Mouse (Mus musculus): ENCODE results near the gene Zfp524. TPM values are rescaled to one million over a fixed set of nuclear protein-coding genes. Genes with fewer than 3 reads are reported as not detected.

Zfp524 gene
- total and polyA plus RNA-seq, 2 experiments from 2014 or later = 3.5 to 7.3 TPM

DNA sequence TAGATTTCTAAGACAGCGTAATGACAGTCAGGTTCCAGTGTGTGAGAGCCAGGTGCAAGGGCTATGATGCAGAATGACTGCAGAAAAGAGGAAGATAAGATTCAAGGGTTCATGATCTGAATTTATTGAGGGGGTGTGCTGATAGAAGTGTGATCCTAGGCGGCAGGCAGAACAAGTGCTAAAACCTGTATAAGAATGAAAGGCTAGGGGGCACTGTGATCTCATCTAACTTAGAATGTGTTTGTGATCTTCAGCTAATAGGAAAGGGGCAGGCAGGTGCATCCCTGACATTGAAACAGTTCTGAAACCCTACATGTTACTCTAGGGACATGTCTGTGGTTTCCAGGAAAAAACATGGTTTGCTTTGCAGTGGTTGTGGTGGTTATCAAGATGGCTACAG lies 31.9 kb downstream of the Zfp524 start:
- H3K36me3 ChIP-seq (ENCODE audit: insufficient read depth, low read length) = no peaks in the 10 kb centered on the region
- H3K27me3 ChIP-seq (ENCODE audit: insufficient read depth, low read length) = no peaks in the 10 kb centered on the region
- DNase-seq (ENCODE audit: low spot score) (no peak), ATAC-seq (ENCODE audit: low FRiP score) (no peak)
- WGBS = 72% methylated on average over 2 of the region's 2 CpGs
- no peak overlapping the region for H3K4me3 ChIP-seq (ENCODE audit: low read depth, low read length)
- no peaks in the 10 kb centered on the region for H3K9me3 ChIP-seq (ENCODE audit: low read length)
- peak; percentile 40 for TF ChIP-seq CTCF (IDR thresholded peaks at IDR 0.05)
- peaks cover 3% of the 10 kb centered on the region; the same call in 1 of the 2 replicates for H3K4me1 ChIP-seq (ENCODE audit: insufficient read depth, low read length)
- no peak overlapping the region for H3K27ac ChIP-seq (ENCODE audit: low read depth, low read length)
- H3K9ac ChIP-seq (replicated peaks; ENCODE audit: low read length, poor library complexity, severe bottlenecking) = no peak overlapping the region
- H3K4me2 ChIP-seq (ENCODE audit: low read depth, low read length, poor library complexity, severe bottlenecking) = no peak overlapping the region

DNA sequence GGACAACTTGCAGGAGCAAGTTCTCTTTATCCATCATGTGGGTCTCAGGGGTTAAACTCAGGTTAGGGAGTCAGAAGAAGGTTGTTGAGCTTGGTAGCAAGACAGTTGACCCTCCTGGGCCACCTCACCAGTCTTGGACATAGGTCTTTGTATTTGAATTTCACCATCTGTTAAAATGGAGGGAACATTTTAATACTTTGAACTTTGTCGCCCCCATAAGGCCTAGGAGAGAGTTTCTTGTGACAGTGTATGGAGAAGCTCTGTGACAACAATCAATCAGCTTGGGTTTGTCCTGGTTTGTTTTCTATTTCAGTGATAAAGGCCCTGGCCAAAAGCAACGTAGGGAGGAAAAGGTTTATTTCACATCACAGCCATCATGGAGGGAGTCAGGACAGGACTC lies 33.1 kb downstream of the Zfp524 start:
- H3K4me3 ChIP-seq (ENCODE audit: low read depth, low read length) = no peak overlapping the region
- peaks cover 3% of the 10 kb centered on the region; the same call in 1 of the 2 replicates for H3K4me1 ChIP-seq (ENCODE audit: insufficient read depth, low read length)
- H3K27ac ChIP-seq (ENCODE audit: low read depth, low read length) = no peak overlapping the region
- DNase-seq (ENCODE audit: low spot score) = peak; percentile 59
- H3K9ac ChIP-seq (replicated peaks; ENCODE audit: low read length, poor library complexity, severe bottlenecking) = no peak overlapping the region
- ATAC-seq (ENCODE audit: low FRiP score) = no peak
- H3K27me3 ChIP-seq (ENCODE audit: insufficient read depth, low read length) = no peaks in the 10 kb centered on the region
- H3K4me2 ChIP-seq (ENCODE audit: low read depth, low read length, poor library complexity, severe bottlenecking) = no peak overlapping the region
- peak; percentile 58 for TF ChIP-seq CTCF (IDR thresholded peaks at IDR 0.05)
- H3K36me3 ChIP-seq (ENCODE audit: insufficient read depth, low read length) = no peaks in the 10 kb centered on the region
- no peaks in the 10 kb centered on the region for H3K9me3 ChIP-seq (ENCODE audit: low read length)
- 28% methylated on average over 2 of the region's 2 CpGs for WGBS

DNA sequence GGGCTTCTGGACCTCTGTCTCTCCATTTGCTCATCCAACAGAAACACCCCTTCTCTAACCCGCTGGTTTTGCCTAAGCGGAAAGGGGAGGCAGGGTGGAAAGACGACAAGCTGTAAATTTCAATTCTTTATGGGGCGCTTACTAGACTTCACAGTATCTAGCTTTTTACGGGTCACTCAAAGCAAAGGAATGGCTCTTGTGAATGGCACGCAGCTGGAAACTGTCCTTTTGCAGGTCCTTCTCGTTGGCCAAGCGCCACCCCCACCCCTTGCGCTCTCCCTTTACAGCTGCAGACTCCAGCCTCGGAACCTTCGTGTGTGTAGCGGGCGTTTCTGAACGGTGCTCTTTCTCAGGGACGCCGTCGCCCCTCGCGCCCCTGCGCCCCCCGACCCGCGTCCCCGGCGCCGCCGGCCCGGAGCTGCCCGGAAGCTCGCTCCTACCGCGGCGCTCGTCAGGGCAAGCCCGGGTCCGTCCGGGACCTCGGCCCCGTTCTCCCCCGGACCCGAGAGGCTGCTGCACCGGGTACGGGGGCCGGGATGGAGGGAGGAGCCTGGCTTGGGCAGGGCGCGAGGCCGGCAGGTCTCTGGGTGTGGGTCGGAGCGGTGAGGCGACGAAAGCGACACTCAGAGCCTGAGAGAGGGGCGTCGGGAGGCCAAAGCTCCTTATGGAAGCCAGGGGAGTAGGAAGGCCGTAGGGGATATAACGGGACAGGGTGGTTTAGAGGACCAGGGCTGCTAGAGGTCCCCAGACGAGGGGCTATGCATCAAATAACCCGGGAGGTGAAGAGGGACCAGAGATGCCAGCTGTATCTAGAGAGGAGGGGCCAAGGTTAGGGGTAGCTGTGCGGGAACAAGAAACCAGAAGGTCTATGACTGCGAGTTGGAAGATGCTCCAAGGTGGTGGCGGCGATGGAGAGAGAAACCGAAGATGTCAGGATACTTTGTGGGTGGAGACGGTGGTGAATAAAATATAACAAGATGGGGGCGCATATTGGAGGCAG lies 37.3 kb downstream of the Zfp524 start, which contains the start of gene Zfp580:
Gene Zfp580, plus strand, starts transcription at position 346 of the 1,000 bp plus-strand sequence.
- peak within 1 kb of the TSS; percentile 67 for H3K4me2 ChIP-seq (ENCODE audit: low read depth, low read length, poor library complexity, severe bottlenecking)
- no peak for TF ChIP-seq CTCF (IDR thresholded peaks at IDR 0.05)
- peak within 1 kb of the TSS; percentile 78 for H3K4me3 ChIP-seq (ENCODE audit: low read depth, low read length)
- ATAC-seq (ENCODE audit: low FRiP score) (peak; percentile 84), DNase-seq (ENCODE audit: low spot score) (peak; percentile 86)
- H3K4me1 ChIP-seq (ENCODE audit: insufficient read depth, low read length) = peaks cover 22% of the 10 kb centered on the region; the same call in 1 of the 2 replicates
- peak within 1 kb of the TSS; percentile 91 for H3K9ac ChIP-seq (replicated peaks; ENCODE audit: low read length, poor library complexity, severe bottlenecking)
- no peaks in the 10 kb centered on the region for H3K9me3 ChIP-seq (ENCODE audit: low read length)
- under 1% methylated on average over 56 of the region's 65 CpGs for WGBS
- peaks cover 7% of the 10 kb centered on the region; the same call in 1 of the 2 replicates for H3K27me3 ChIP-seq (ENCODE audit: insufficient read depth, low read length)
- no peaks in the 10 kb centered on the region for H3K36me3 ChIP-seq (ENCODE audit: insufficient read depth, low read length)
- H3K27ac ChIP-seq (ENCODE audit: low read depth, low read length) = peak within 1 kb of the TSS; percentile 90

DNA sequence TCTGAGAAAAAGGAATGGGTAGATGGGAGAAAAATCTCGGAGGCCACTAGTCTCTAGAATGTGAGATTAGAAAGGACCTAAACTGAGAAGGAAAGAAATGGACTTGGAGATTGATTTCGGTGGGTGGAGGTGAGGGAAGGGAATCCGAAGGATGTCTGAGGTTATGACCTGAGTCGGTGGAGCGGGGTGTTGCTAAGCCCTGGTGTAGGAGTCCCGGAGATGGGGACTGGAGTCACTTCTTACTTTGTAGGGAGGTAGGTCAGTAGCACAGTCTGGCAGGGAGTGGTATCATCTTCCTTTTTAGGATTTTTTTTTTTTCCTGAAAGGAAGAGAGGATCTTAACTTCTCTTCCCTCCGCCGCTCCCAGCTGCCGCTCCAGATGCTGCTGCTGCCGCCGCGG lies 38.2 kb downstream of the Zfp524 start:
- DNase-seq (ENCODE audit: low spot score) (peak; percentile 20), ATAC-seq (ENCODE audit: low FRiP score) (no peak)
- 1% methylated on average over 9 of the region's 12 CpGs for WGBS
- Histone ChIP-seq H3K27ac (ENCODE audit: low read depth, low read length) (peak overlapping the region; percentile 90), H3K4me1 (ENCODE audit: insufficient read depth, low read length) (peaks cover 22% of the 10 kb centered on the region; the same call in 1 of the 2 replicates), H3K36me3 (ENCODE audit: insufficient read depth, low read length) (no peaks in the 10 kb centered on the region), H3K9ac (replicated peaks; ENCODE audit: low read length, poor library complexity, severe bottlenecking) (peak overlapping the region; percentile 91), H3K9me3 (ENCODE audit: low read length) (no peaks in the 10 kb centered on the region), H3K27me3 (ENCODE audit: insufficient read depth, low read length) (peaks cover 7% of the 10 kb centered on the region; the same call in 1 of the 2 replicates), H3K4me2 (ENCODE audit: low read depth, low read length, poor library complexity, severe bottlenecking) (peak overlapping the region; percentile 67), H3K4me3 (ENCODE audit: low read depth, low read length) (peak overlapping the region; percentile 78)
- TF ChIP-seq CTCF (IDR thresholded peaks at IDR 0.05) = no peak

DNA sequence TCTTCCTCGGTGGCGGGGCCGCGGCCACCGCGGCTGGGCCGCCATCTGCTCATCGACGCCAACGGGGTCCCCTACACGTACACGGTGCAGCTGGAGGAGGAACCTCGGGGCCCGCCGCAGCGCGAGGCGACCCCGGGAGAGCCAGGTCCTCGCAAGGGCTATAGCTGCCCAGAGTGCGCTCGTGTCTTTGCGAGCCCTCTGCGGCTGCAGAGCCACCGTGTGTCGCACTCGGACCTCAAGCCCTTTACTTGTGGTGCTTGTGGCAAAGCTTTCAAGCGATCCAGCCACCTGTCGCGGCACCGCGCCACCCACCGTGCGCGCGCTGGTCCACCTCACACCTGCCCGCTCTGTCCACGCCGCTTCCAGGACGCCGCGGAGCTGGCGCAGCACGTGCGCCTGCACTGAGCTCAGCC lies 38.7 kb downstream of the Zfp524 start:
- Histone ChIP-seq H3K27ac (ENCODE audit: low read depth, low read length) (no peak overlapping the region), H3K4me1 (ENCODE audit: insufficient read depth, low read length) (peaks cover 22% of the 10 kb centered on the region; the same call in 1 of the 2 replicates), H3K9ac (replicated peaks; ENCODE audit: low read length, poor library complexity, severe bottlenecking) (peak overlapping the region; percentile 91), H3K4me3 (ENCODE audit: low read depth, low read length) (peak overlapping the region; percentile 78), H3K9me3 (ENCODE audit: low read length) (no peaks in the 10 kb centered on the region), H3K4me2 (ENCODE audit: low read depth, low read length, poor library complexity, severe bottlenecking) (peak overlapping the region; percentile 67), H3K36me3 (ENCODE audit: insufficient read depth, low read length) (no peaks in the 10 kb centered on the region), H3K27me3 (ENCODE audit: insufficient read depth, low read length) (peaks cover 7% of the 10 kb centered on the region; the same call in 1 of the 2 replicates)
- WGBS = 3% methylated on average over 45 of the region's 45 CpGs
- no peak for TF ChIP-seq CTCF (IDR thresholded peaks at IDR 0.05)
- DNase-seq (ENCODE audit: low spot score) (no peak), ATAC-seq (ENCODE audit: low FRiP score) (no peak)

Data from midbrain, postnatal 0 days (tissue).